Mouse (Mus musculus): ENCODE results near the gene Lgals7. TPM values are rescaled to one million over a fixed set of nuclear protein-coding genes. Genes with fewer than 3 reads are reported as not detected.
A peak's percentile ranks its signal among the peaks of the same experiment; 100 is the strongest.

Gene Lgals7
- polyA plus RNA-seq, 1 experiment: 0.48 TPM

DNA sequence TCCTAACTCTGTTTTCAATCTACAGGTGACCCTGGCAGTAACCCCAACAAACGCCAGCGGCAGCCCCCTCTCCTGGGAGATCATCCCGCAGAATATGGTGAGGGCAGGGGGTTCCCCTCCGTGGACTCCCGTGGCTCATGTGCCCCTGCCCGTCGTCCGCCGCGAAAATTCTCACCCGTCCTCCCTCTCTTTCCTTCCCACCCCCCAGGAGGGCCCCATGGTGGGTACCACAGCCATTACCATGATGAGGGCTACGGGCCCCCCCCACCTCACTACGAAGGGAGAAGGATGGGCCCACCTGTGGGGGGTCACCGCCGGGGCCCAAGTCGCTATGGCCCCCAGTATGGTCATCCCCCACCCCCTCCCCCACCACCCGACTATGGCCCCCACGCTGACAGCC lies 45.2 kb upstream of the Lgals7 start:
- H3K4me1 ChIP-seq (ENCODE audit: control insufficient read depth, insufficient read depth, insufficient read length): peaks cover 28% of the 10 kb centered on the region; the same call in 1 of the 2 replicates
- no peaks in the 10 kb centered on the region for H3K27me3 ChIP-seq (ENCODE audit: control insufficient read depth, insufficient read depth, low read length)
- no peak overlapping the region for H3K4me3 ChIP-seq (ENCODE audit: extremely low read depth, insufficient read depth, insufficient read length)
- H3K27ac ChIP-seq (ENCODE audit: insufficient read depth, low read length): no peak overlapping the region
- TF ChIP-seq POLR2A (IDR thresholded peaks at IDR 0.05; ENCODE audit: low read depth, low read length): no peak
- TF ChIP-seq CTCF (IDR thresholded peaks at IDR 0.05; ENCODE audit: extremely low read depth, insufficient read depth, insufficient read length, insufficient replicate concordance): no peak
- no peak for DNase-seq (ENCODE audit: low read depth in 1 of 2, low spot score in 2 of 2)
- 90% methylated on average over 18 of the region's 18 CpGs for WGBS
- peaks cover 78% of the 10 kb centered on the region for H3K36me3 ChIP-seq (ENCODE audit: control insufficient read depth, insufficient read depth, low read length)

DNA sequence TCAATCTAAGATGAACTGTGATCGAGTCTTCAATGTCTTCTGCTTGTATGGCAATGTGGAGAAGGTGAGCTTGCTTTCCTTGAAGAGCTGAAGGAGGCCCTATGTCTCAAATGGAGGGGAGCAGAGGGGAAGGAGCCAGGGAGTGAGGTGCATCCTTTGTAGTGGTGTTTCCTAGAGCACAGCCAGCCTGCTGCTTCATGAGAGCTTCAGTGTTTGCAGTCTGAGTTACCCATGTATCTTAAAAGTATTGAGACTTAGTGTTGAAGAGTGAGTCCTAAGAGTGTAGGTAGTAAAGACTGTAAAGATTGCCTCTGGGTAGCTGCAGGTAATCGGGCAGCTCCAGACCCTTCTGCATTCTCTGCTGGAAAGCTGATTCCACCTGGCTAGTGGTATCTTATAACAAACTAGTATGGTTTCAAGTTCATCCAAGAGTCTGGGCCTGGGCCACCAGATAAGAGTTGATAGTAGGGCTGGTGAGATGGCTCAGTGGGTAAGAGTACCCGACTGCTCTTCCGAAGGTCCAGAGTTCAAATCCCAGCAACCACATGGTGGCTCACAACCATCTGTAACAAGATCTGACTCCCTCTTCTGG lies 44.7 kb upstream of the Lgals7 start:
- 83% methylated on average over 4 of the region's 4 CpGs for WGBS
- no peak for TF ChIP-seq POLR2A (IDR thresholded peaks at IDR 0.05; ENCODE audit: low read depth, low read length)
- no peak for TF ChIP-seq CTCF (IDR thresholded peaks at IDR 0.05; ENCODE audit: extremely low read depth, insufficient read depth, insufficient read length, insufficient replicate concordance)
- Histone ChIP-seq H3K27me3 (ENCODE audit: control insufficient read depth, insufficient read depth, low read length) (no peaks in the 10 kb centered on the region), H3K4me1 (ENCODE audit: control insufficient read depth, insufficient read depth, insufficient read length) (peaks cover 28% of the 10 kb centered on the region; the same call in 1 of the 2 replicates), H3K27ac (ENCODE audit: insufficient read depth, low read length) (no peak overlapping the region), H3K36me3 (ENCODE audit: control insufficient read depth, insufficient read depth, low read length) (peaks cover 73% of the 10 kb centered on the region), H3K4me3 (ENCODE audit: extremely low read depth, insufficient read depth, insufficient read length) (no peak overlapping the region)
- no peak for DNase-seq (ENCODE audit: low read depth in 1 of 2, low spot score in 2 of 2)

GRCm38 (mm10) chr7:28819571-28819970 lies 44.1 kb upstream of the Lgals7 start:
- Histone ChIP-seq H3K27ac (ENCODE audit: insufficient read depth, low read length) (no peak overlapping the region), H3K36me3 (ENCODE audit: control insufficient read depth, insufficient read depth, low read length) (peaks cover 68% of the 10 kb centered on the region), H3K4me1 (ENCODE audit: control insufficient read depth, insufficient read depth, insufficient read length) (peaks cover 28% of the 10 kb centered on the region; the same call in 1 of the 2 replicates), H3K4me3 (ENCODE audit: extremely low read depth, insufficient read depth, insufficient read length) (no peak overlapping the region), H3K27me3 (ENCODE audit: control insufficient read depth, insufficient read depth, low read length) (no peaks in the 10 kb centered on the region)
- WGBS: 71% methylated on average over 4 of the region's 4 CpGs
- DNase-seq (ENCODE audit: low read depth in 1 of 2, low spot score in 2 of 2): no peak
- no peak for TF ChIP-seq CTCF (IDR thresholded peaks at IDR 0.05; ENCODE audit: extremely low read depth, insufficient read depth, insufficient read length, insufficient replicate concordance)
- TF ChIP-seq POLR2A (IDR thresholded peaks at IDR 0.05; ENCODE audit: low read depth, low read length): no peak

- Histone ChIP-seq H3K36me3 (ENCODE audit: control insufficient read depth, insufficient read depth, low read length) (peaks cover 58% of the 10 kb centered on the region), H3K4me1 (ENCODE audit: control insufficient read depth, insufficient read depth, insufficient read length) (peaks cover 24% of the 10 kb centered on the region; the same call in 1 of the 2 replicates), H3K27me3 (ENCODE audit: control insufficient read depth, insufficient read depth, low read length) (no peaks in the 10 kb centered on the region), H3K4me3 (ENCODE audit: extremely low read depth, insufficient read depth, insufficient read length) (no peak overlapping the region), H3K27ac (ENCODE audit: insufficient read depth, low read length) (peak overlapping the region; percentile 36)
- no peak for TF ChIP-seq CTCF (IDR thresholded peaks at IDR 0.05; ENCODE audit: extremely low read depth, insufficient read depth, insufficient read length, insufficient replicate concordance)
- TF ChIP-seq POLR2A (IDR thresholded peaks at IDR 0.05; ENCODE audit: low read depth, low read length): no peak
- 40% methylated on average over 12 of the region's 12 CpGs for WGBS
- no peak for DNase-seq (ENCODE audit: low read depth in 1 of 2, low spot score in 2 of 2)
Observed at GRCm38 (mm10) chr7:28820358-28821260, 43.0 kb upstream of the Lgals7 start.

- H3K4me3 ChIP-seq (ENCODE audit: extremely low read depth, insufficient read depth, insufficient read length): no peak overlapping the region
- no peaks in the 10 kb centered on the region for H3K27me3 ChIP-seq (ENCODE audit: control insufficient read depth, insufficient read depth, low read length)
- no peak for DNase-seq (ENCODE audit: low read depth in 1 of 2, low spot score in 2 of 2)
- TF ChIP-seq CTCF (IDR thresholded peaks at IDR 0.05; ENCODE audit: extremely low read depth, insufficient read depth, insufficient read length, insufficient replicate concordance) (no peak), POLR2A (IDR thresholded peaks at IDR 0.05; ENCODE audit: low read depth, low read length) (no peak)
- H3K4me1 ChIP-seq (ENCODE audit: control insufficient read depth, insufficient read depth, insufficient read length): peaks cover 18% of the 10 kb centered on the region; the same call in 1 of the 2 replicates
- peak overlapping the region; percentile 36 for H3K27ac ChIP-seq (ENCODE audit: insufficient read depth, low read length)
- 29% methylated on average over 10 of the region's 10 CpGs for WGBS
- H3K36me3 ChIP-seq (ENCODE audit: control insufficient read depth, insufficient read depth, low read length): peaks cover 51% of the 10 kb centered on the region
Observed at GRCm38 (mm10) chr7:28821261-28821831, 42.3 kb upstream of the Lgals7 start.

DNA sequence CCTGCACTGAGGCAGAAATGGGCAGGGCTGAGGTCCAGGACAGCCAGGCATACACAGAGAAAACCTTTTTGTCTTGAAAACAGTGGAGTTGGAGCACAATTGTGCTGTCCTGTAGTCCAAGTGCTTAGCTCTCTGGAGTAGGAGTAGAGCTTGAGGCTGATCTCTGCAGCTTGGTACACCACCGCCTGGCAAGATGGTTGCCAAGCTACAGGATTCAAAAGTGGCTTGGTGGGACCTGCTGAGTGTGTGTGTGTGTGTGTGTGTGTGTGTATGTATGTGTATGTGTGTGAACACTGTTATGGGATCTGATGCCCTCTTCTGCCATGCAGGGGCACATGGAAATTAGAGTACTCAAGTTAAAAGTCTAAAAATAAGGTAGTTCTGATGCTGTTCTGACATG lies 41.1 kb upstream of the Lgals7 start:
- DNase-seq (ENCODE audit: low read depth in 1 of 2, low spot score in 2 of 2): no peak
- Histone ChIP-seq H3K27ac (ENCODE audit: insufficient read depth, low read length) (no peak overlapping the region), H3K36me3 (ENCODE audit: control insufficient read depth, insufficient read depth, low read length) (peaks cover 41% of the 10 kb centered on the region), H3K27me3 (ENCODE audit: control insufficient read depth, insufficient read depth, low read length) (no peaks in the 10 kb centered on the region), H3K4me1 (ENCODE audit: control insufficient read depth, insufficient read depth, insufficient read length) (peaks cover 11% of the 10 kb centered on the region; the same call in 1 of the 2 replicates), H3K4me3 (ENCODE audit: extremely low read depth, insufficient read depth, insufficient read length) (no peak overlapping the region)
- 87% methylated on average over 1 of the region's 1 CpGs for WGBS
- TF ChIP-seq CTCF (IDR thresholded peaks at IDR 0.05; ENCODE audit: extremely low read depth, insufficient read depth, insufficient read length, insufficient replicate concordance): no peak
- no peak for TF ChIP-seq POLR2A (IDR thresholded peaks at IDR 0.05; ENCODE audit: low read depth, low read length)
